Mouse (Mus musculus): ENCODE results near the gene Trpm8.

DNA sequence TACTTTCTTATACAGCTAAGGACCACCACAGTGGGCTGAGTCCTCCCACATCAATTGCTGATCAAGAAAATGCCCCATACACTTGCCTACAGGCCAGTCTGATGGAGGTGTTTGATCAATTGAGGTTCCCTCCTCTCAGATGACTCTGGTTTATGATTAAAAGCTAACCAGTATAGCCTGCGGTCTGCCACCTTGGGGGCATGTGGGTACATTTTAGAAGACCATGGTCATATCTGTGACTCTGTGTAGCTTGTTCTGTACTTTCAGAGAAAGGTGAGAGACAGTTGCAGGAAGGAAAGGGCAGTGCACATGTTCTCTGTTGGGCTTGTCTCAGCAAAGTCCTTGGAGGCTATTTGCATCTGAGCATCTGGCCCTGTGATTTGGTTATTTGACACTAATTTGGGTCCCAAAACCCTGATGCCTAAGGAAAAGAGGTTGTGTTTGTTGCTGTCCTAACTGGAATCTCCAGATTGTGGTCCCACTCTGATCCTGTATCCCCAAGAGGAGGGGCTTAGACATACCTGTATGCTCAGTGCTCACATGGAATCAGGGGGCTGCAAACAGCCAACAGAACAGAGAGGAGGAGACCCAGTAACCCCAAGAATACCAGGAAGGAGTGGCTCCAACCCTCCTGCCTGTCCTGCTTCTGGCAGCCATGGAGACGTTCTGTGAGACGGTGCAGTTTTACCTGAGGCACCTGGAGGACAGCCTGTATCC lies 44.6 kb upstream of the Trpm8 start:
- TF ChIP-seq CTCF (IDR thresholded peaks at IDR 0.05; ENCODE audit: extremely low read depth, insufficient read length, insufficient replicate concordance, low read depth, low read length) (no peak), POLR2A (IDR thresholded peaks at IDR 0.05; ENCODE audit: low read depth, low read length) (no peak)
